Mouse (Mus musculus) heart, embryonic 12.5 days (tissue): ENCODE results near the gene Pcsk2. TPM values are rescaled to one million over a fixed set of nuclear protein-coding genes. Genes with fewer than 3 reads are reported as not detected.

ENCODE experiments used
- ATAC-seq: fragments of 200-750 bp; cut with Nextera tagmentation; 2 replicates; pipeline ENCODE4 v1.8.0; 2017; ENCODE audit warnings: moderate TSS enrichment, moderate library complexity; ENCODE audit not compliant: insufficient number of reproducible peaks, low FRiP score
- H3K27ac ChIP-seq: fragments of 300-500 bp; sonication (generic); 2 replicates; pipeline ENCODE4 v1.5.1; 2016; ENCODE audit warnings: mild to moderate bottlenecking, moderate library complexity; ENCODE audit not compliant: poor library complexity, severe bottlenecking
- H3K27me3 ChIP-seq: fragments of 300-500 bp; sonication (generic); replicated peaks from 2 replicates; pipeline ENCODE4 v1.6.1; 2016; ENCODE audit warnings: mild to moderate bottlenecking, moderate library complexity
- H3K36me3 ChIP-seq: fragments of 300-500 bp; sonication (generic); 2 replicates; pipeline ENCODE4 v1.6.1; 2016; ENCODE audit warnings: mild to moderate bottlenecking, moderate library complexity
- H3K4me1 ChIP-seq: fragments of 300-500 bp; sonication (generic); replicated peaks from 2 replicates; pipeline ENCODE4 v1.6.1; 2016; ENCODE audit warnings: mild to moderate bottlenecking
- H3K4me2 ChIP-seq: fragments of 300-500 bp; sonication (generic); 2 replicates; pipeline ENCODE4 v1.6.1; 2016; ENCODE audit warnings: mild to moderate bottlenecking, moderate library complexity
- H3K4me3 ChIP-seq: fragments of 300-500 bp; sonication (generic); 2 replicates; pipeline ENCODE4 v1.5.1; 2016; ENCODE audit warnings: mild to moderate bottlenecking
- H3K9ac ChIP-seq: fragments of 300-500 bp; sonication (generic); 2 replicates; pipeline ENCODE4 v1.6.1; 2016; ENCODE audit warnings: mild to moderate bottlenecking, moderate library complexity
- H3K9me3 ChIP-seq: fragments of 300-500 bp; sonication (generic); replicated peaks from 2 replicates; pipeline ENCODE4 v1.6.1; 2016; ENCODE audit warnings: mild to moderate bottlenecking, moderate library complexity
- WGBS: fragments of 180-500 bp; shearing (Covaris S2); methylation state at CpG from one replicate; pipeline ENCODE4 v1.1.7; 2016; 5-methylcytosine and 5-hydroxymethylcytosine counted together
- polyA plus RNA-seq: library from polyadenylated mRNA; unstranded; fragments of >200 nt; fragmentation: Nextera tagmentation; extraction: Ambion mirVana; gene quantifications from 2 replicates; pipeline ENCODE4 v1.2.1, GENCODE M21; 2016

Pcsk2 gene
- polyA plus RNA-seq, 1 experiment from 2014 or later: not detected

- no peak for ATAC-seq
These were observed 260.4 kb downstream of the Pcsk2 start for GRCm38 (mm10) chr2:143806140-143806923.

GRCm38 (mm10) chr2:143806924-143807664 lies 261.1 kb downstream of the Pcsk2 start:
- Histone ChIP-seq H3K4me1 (peaks cover 15% of the 10 kb centered on the region), H3K36me3 (no peaks in the 10 kb centered on the region), H3K4me3 (0 out of 2 replicates have a peak overlapping the region, but pooled peaks have one; percentile 9), H3K9me3 (no peaks in the 10 kb centered on the region; the same call in 1 of the 2 replicates), H3K27ac (no peak overlapping the region), H3K9ac (no peak overlapping the region), H3K4me2 (peak overlapping the region; percentile 30; the same call in 1 of the 2 replicates), H3K27me3 (no peaks in the 10 kb centered on the region)
- no peak for ATAC-seq
- 57% methylated on average over 9 of the region's 9 CpGs for WGBS

More at GRCm38 (mm10) chr2:143806140-143806923, 260.4 kb downstream of the Pcsk2 start:
- Histone ChIP-seq H3K4me1 (peaks cover 15% of the 10 kb centered on the region), H3K27me3 (no peaks in the 10 kb centered on the region), H3K9me3 (no peaks in the 10 kb centered on the region; the same call in 1 of the 2 replicates), H3K9ac (no peak overlapping the region), H3K4me2 (peak overlapping the region; percentile 30; the same call in 1 of the 2 replicates), H3K4me3 (0 out of 2 replicates have a peak overlapping the region, but pooled peaks have one; percentile 9), H3K27ac (no peak overlapping the region), H3K36me3 (no peaks in the 10 kb centered on the region)
- WGBS: 53% methylated on average over 15 of the region's 15 CpGs

GRCm38 (mm10) chr2:143808789-143809188 lies 262.8 kb downstream of the Pcsk2 start:
- Histone ChIP-seq H3K9ac (no peak overlapping the region), H3K36me3 (no peaks in the 10 kb centered on the region), H3K4me1 (peaks cover 15% of the 10 kb centered on the region), H3K4me2 (no peak overlapping the region), H3K27me3 (no peaks in the 10 kb centered on the region), H3K27ac (no peak overlapping the region), H3K9me3 (no peaks in the 10 kb centered on the region; the same call in 1 of the 2 replicates), H3K4me3 (no peak overlapping the region)
- 60% methylated on average over 5 of the region's 5 CpGs for WGBS
- ATAC-seq: no peak

GRCm38 (mm10) chr2:143812262-143812661 lies 266.3 kb downstream of the Pcsk2 start:
- H3K4me3 ChIP-seq: no peak overlapping the region
- no peak overlapping the region for H3K27ac ChIP-seq
- WGBS: 28% methylated on average over 4 of the region's 4 CpGs
- no peak overlapping the region for H3K9ac ChIP-seq
- H3K4me2 ChIP-seq: no peak overlapping the region
- H3K4me1 ChIP-seq: 0 out of 2 replicates have a peak, but pooled peaks cover 3% of the 10 kb centered on the region
- no peaks in the 10 kb centered on the region for H3K9me3 ChIP-seq
- no peak for ATAC-seq
- no peaks in the 10 kb centered on the region for H3K36me3 ChIP-seq
- no peaks in the 10 kb centered on the region for H3K27me3 ChIP-seq

- 81% methylated on average over 11 of the region's 11 CpGs for WGBS
- Histone ChIP-seq H3K4me1 (0 out of 2 replicates have a peak, but pooled peaks cover 2% of the 10 kb centered on the region), H3K9ac (no peak overlapping the region), H3K27ac (no peak overlapping the region), H3K36me3 (no peaks in the 10 kb centered on the region), H3K9me3 (no peaks in the 10 kb centered on the region), H3K27me3 (no peaks in the 10 kb centered on the region), H3K4me2 (no peak overlapping the region), H3K4me3 (no peak overlapping the region)
- no peak for ATAC-seq
These were observed 267.5 kb downstream of the Pcsk2 start for GRCm38 (mm10) chr2:143813461-143813860.

- Histone ChIP-seq H3K36me3 (no peaks in the 10 kb centered on the region), H3K4me3 (no peak overlapping the region), H3K9ac (no peak overlapping the region), H3K27ac (no peak overlapping the region), H3K9me3 (no peaks in the 10 kb centered on the region), H3K4me1 (peaks cover 8% of the 10 kb centered on the region; the same call in 1 of the 2 replicates), H3K4me2 (peak overlapping the region; percentile 17; the same call in 1 of the 2 replicates), H3K27me3 (no peaks in the 10 kb centered on the region)
- 62% methylated on average over 17 of the region's 17 CpGs for WGBS
- ATAC-seq: no peak
These were observed 285.7 kb downstream of the Pcsk2 start for GRCm38 (mm10) chr2:143831645-143832044.

GRCm38 (mm10) chr2:143832721-143833120 lies 286.8 kb downstream of the Pcsk2 start:
- Histone ChIP-seq H3K36me3 (no peaks in the 10 kb centered on the region), H3K9me3 (no peaks in the 10 kb centered on the region), H3K27ac (no peak overlapping the region), H3K27me3 (no peaks in the 10 kb centered on the region), H3K4me1 (peaks cover 8% of the 10 kb centered on the region; the same call in 1 of the 2 replicates), H3K9ac (no peak overlapping the region), H3K4me3 (no peak overlapping the region), H3K4me2 (no peak overlapping the region)
- 77% methylated on average over 5 of the region's 5 CpGs for WGBS
- no peak for ATAC-seq

- H3K9me3 ChIP-seq: no peaks in the 10 kb centered on the region
- ATAC-seq: no peak
- no peak overlapping the region for H3K4me3 ChIP-seq
- H3K9ac ChIP-seq: no peak overlapping the region
- no peak overlapping the region for H3K4me2 ChIP-seq
- no peak overlapping the region for H3K27ac ChIP-seq
- H3K4me1 ChIP-seq: peaks cover 8% of the 10 kb centered on the region; the same call in 1 of the 2 replicates
- no peaks in the 10 kb centered on the region for H3K27me3 ChIP-seq
- no peaks in the 10 kb centered on the region for H3K36me3 ChIP-seq
- WGBS: 57% methylated on average over 6 of the region's 6 CpGs
These were observed 288.1 kb downstream of the Pcsk2 start for GRCm38 (mm10) chr2:143834082-143834481.

- no peak for ATAC-seq
- Histone ChIP-seq H3K9me3 (no peaks in the 10 kb centered on the region), H3K27ac (no peak overlapping the region), H3K36me3 (no peaks in the 10 kb centered on the region), H3K27me3 (no peaks in the 10 kb centered on the region), H3K9ac (no peak overlapping the region), H3K4me3 (no peak overlapping the region), H3K4me1 (peaks cover 8% of the 10 kb centered on the region; the same call in 1 of the 2 replicates), H3K4me2 (no peak overlapping the region)
- WGBS: 76% methylated on average over 7 of the region's 7 CpGs
These were observed 289.9 kb downstream of the Pcsk2 start for GRCm38 (mm10) chr2:143835820-143836219.

- Histone ChIP-seq H3K27ac (no peak overlapping the region), H3K4me2 (peak overlapping the region; percentile 55), H3K36me3 (no peaks in the 10 kb centered on the region), H3K9me3 (no peaks in the 10 kb centered on the region), H3K4me1 (peaks cover 8% of the 10 kb centered on the region; the same call in 1 of the 2 replicates), H3K27me3 (no peaks in the 10 kb centered on the region), H3K9ac (no peak overlapping the region), H3K4me3 (peak overlapping the region; percentile 21)
- peak; percentile 46; the same call in 1 of the 2 replicates for ATAC-seq
- WGBS: 4% methylated on average over 8 of the region's 8 CpGs
These were observed 291.3 kb downstream of the Pcsk2 start for GRCm38 (mm10) chr2:143837291-143837701.

- H3K9me3 ChIP-seq: no peaks in the 10 kb centered on the region
- peaks cover 7% of the 10 kb centered on the region; the same call in 1 of the 2 replicates for H3K4me1 ChIP-seq
- H3K36me3 ChIP-seq: no peaks in the 10 kb centered on the region
- H3K4me3 ChIP-seq: no peak overlapping the region
- no peak overlapping the region for H3K27ac ChIP-seq
- no peak overlapping the region for H3K9ac ChIP-seq
- H3K4me2 ChIP-seq: no peak overlapping the region
- no peaks in the 10 kb centered on the region for H3K27me3 ChIP-seq
- 0 out of 2 replicates have a peak, but pooled peaks have one; percentile 46 for ATAC-seq
- WGBS: 44% methylated on average over 5 of the region's 5 CpGs
These were observed 292.7 kb downstream of the Pcsk2 start for GRCm38 (mm10) chr2:143838698-143839097.
